Mouse (Mus musculus): ENCODE data around the gene Siah1a. TPM values are rescaled to one million over a fixed set of nuclear protein-coding genes. Genes with fewer than 3 reads are reported as not detected.

The Siah1a gene
- total RNA-seq (2021): 10 to 100 TPM in 1 of 2 experiments, 1 to 10 TPM in 1; 9.6 to 10.8 TPM
- long read RNA-seq, experiment 1, transcript Siah1a-201 (2 exons, 1,968 nt): major isoform, 14 of 15 reads
- long read RNA-seq, experiment 1, partial matches to known transcripts: 0 of 15 reads
- long read RNA-seq, experiment 1, other reads (novel, unspliced or antisense): 1 of 15 reads
- long read RNA-seq, experiment 2, transcript Siah1a-201 (2 exons, 1,968 nt): major isoform, 25 of 29 reads
- long read RNA-seq, experiment 2, partial matches to known transcripts: 0 of 29 reads
- long read RNA-seq, experiment 2, other reads (novel, unspliced or antisense): 4 of 29 reads

DNA sequence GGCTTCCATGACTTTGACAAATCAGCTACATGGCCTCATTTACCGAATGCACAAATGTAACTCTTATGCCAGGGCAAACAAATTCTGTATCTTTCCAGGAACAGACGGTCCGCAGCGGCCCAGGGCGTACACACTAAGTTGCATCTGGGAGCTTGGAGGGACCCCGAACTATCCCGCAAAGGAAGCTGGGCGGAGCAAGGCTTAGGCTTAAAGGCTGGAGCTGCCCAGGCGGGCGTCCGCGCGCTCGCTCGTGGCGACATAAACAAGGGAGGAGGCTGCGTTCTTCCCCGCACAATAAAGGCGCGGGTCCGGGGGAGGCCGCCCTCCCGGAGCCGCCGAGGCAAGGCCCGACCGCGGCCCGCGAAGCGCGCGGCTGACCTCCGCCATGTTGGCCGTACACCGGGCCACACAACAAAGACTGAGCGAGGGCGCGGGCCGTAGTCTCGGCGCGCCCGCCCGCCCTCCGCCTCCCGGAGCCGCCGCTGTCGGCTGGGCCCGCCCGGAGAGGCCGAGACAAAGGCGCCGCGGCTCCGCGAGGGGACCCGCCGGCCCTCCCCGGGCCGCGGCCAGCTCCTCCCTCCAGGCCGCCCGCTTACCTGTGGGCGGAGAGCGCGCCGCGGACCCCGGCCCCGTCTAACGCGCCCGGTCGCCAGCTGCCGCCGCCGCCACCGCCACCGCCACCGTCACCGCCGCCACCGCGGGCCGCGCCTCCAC lies at the start of gene Siah1a, which contains the start of gene Gm10638:
TSS of gene Siah1a (minus strand) at position 714 of the 714 bp plus-strand sequence.
TSS of gene Gm10638 (plus strand) at position 479 of the 714 bp plus-strand sequence.
- DNase-seq: peak; percentile 48 to 73
- intact Hi-C loops (cut with DNase I): no loop called here

DNA sequence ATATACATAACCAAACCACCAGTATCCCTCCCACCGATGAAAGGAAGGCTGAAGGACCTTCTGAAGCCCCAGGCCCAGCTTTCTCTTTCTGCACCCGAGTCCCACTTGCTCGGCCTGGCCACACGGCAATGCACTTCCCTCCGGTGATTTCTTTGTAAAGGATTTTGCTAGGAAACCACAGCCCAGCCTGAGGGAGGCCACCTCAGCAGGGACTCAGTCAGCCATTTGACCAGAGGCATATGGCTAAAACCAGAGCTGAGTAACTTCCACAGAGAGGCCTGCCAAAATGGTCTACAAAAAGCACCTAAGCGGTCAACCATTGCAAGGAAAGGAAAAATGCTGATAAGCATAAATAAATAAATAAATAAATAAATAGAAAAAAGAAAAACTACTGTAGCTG lies 49.0 kb upstream of the Siah1a start:
- intact Hi-C loops (cut with DNase I): loop anchor here (5.0 kb wide), 1 partner anchor 42 kb away; no protein-coding TSS in a partner anchor
- DNase-seq: no peak

DNA sequence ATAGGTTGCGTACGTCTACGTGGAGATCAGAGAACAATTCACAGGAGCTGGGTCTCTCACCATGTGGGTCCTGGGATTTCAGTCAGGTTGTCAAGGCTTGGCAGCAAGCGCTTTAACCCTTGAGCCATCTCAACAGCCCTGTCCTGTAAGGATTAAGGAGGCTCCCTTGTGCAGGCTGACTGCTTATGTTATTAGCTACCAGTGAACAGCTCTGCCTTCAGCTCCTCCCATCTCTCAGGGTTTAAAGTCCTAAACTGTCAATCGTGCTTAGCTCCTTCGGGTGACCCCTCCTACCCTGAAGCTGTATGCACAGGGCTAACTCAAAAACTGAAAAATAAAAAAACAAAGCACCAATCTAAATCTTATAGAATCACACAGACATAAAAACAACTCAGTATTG lies 45.8 kb upstream of the Siah1a start:
- intact Hi-C loops (cut with DNase I): loop anchor here (5.0 kb wide), 1 partner anchor 39 kb away; no protein-coding TSS in a partner anchor

DNA sequence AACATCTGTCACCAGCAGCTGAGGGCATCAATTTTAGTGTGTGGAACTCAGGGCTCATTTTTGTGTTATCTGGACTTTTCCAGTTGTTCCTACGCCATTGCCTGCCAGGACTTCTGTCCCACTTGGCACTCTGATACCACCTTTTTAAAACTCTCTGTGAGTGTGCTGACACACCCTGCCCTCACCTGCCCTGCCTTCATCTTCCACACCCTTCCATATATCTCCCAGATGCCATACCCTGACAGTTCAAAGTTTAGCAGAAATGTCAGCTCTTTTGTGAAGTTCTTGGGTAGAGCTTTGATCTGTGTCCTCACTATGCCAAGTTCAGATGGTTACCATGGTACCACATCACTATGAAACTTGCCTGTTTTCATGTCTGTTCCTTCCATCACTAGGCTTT lies 43.8 kb upstream of the Siah1a start:
- intact Hi-C loops (cut with DNase I): no loop called here
- DNase-seq: no peak

More for the DNA sequence above, 45.8 kb upstream of the Siah1a start:
- no peak for DNase-seq

DNA sequence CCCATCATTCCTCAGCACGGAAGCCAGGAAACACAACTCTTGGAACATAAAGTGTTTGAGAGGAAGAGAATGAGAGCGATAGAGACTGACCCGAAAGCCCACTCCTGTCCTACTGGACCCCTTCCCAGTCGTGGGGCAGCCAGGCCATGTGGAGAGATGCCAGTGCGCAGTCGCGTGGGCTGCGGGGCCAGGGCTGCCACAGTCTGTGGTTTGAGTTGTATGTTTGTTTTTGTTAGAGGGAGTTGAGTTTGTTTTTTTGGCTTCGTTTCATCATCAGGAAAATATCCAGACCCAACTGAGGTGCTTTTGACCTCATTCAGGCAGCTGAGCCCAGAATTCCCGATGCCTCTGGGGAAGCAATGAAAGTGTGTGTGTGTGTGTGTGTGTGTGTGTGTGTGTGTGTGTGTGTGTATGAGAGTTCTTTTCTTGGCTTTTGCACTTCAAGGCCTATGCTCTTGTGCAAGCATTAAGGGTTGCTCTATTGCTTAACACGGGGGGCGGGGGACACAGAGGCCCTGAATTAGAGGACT lies 42.2 kb upstream of the Siah1a start:
- intact Hi-C loops (cut with DNase I): no loop called here
- peak; percentile 45 to 54 for DNase-seq

DNA sequence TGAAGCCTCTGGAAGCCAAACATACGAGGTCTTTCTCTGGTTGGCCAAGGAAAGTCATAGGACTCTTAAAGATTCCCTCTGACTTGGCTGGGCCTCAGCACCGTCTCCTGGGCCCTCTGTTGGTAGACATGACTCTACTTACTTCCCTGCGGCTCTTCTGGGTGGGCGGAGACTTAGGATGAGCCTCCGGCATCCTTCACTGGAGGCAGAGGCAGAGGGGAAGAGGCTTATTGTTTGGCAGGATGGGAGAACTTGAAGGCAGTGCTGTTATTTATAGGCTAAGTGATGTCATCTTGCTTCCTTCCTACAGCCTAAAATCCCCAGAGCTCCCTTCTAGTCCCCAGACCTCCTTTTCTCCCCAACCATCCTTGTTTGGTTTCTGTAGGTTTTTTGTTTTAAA lies 40.8 kb upstream of the Siah1a start:
- intact Hi-C loops (cut with DNase I): no loop called here
- DNase-seq: no peak

DNA sequence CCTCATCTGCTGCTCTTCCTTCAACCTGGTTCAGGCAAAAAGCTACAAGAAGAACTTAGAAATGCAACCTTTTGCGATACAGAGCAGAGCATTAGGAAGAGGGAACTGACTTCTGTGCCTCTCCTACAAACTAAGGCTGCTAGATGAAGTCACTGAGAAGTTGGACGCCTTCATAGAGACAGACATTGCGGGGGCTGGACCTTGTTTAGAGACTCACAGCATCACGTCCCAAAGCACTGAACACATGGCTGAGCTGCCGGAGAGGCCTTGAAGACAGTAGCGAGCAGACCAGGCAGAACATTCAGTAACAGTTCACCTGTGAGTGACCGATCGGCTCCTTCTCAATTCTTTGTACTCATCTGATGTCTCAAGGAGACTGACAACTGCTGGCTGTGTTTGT lies 35.4 kb upstream of the Siah1a start:
- intact Hi-C loops (cut with DNase I): no loop called here
- no peak for DNase-seq

DNA sequence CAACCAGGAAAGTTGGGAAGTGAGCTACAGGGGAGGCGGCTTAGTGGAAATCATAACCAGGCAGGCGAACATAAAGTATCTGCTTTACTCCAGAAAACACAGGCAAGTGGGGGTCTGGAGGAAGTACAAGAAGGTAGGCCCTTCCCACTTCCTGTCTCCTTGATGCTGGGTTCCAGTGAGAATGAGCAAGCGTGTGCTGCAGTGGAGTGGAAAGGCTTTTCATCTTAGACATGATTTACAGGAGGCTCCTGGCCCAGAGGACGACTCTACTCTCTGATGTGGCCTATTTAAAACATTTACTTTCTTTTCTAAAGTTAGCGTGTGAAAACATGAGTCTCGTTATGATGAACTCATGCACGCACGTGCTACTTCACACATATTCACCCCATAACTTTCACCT lies 33.5 kb upstream of the Siah1a start:
- intact Hi-C loops (cut with DNase I): no loop called here
- no peak for DNase-seq

DNA sequence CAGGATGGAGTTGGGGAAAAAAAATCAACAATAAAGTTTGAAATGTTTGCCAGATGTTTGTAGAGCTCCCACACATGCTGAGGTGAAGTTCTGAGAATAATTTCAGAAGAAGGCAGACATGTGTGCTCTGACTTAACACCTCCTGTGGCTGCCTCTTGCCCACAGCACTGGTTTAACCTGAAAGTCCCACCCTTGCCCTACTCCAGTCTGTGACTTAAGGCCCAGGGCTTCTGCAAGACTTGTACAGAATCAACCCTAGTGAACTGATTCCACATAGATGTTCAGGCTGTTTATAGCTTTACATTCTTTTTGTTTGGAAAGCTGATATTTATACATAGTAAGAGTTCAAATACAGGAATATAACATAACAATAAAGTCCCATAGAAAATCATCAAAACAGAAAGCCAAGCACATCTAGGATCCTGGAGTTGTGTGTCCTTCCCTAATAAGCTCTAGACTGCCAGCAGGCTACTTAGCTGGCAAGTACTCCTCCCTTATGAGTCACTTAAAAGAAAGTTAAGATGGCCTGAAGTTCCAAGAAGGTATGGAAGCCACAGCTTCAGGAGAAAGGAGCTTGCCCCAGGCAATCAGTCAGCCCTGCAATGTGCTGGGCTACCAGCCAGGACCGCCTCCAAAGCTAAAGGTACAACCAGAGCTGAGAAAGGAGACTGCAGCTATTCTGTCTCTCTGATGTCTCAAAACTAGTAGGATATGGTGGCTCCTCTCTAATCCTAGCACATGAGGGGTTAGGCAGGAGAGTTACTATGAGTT lies 24.4 kb upstream of the Siah1a start:
- intact Hi-C loops (cut with DNase I): no loop called here
- no peak for DNase-seq

DNA sequence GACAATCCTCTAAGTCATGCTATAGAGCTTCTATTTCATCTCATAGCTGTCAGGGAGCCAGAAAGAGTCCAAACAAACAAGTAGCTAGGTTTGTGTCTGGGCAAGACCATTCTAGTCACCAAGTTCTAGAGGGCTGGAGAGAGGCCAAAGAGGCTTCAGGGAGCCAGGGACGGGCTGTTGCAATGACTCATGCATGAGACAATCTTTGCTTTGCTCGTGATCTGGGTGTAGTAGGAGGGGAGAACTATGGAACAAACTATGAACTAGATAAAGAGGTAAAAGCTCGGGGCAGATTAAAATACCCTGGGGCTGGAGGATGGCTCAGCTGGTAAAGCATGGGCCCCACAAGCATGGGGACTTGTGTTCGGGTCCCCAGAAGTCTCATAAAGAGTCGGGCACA lies 22.8 kb upstream of the Siah1a start:
- peak; percentile 39 to 57 for DNase-seq
- intact Hi-C loops (cut with DNase I): no loop called here

DNA sequence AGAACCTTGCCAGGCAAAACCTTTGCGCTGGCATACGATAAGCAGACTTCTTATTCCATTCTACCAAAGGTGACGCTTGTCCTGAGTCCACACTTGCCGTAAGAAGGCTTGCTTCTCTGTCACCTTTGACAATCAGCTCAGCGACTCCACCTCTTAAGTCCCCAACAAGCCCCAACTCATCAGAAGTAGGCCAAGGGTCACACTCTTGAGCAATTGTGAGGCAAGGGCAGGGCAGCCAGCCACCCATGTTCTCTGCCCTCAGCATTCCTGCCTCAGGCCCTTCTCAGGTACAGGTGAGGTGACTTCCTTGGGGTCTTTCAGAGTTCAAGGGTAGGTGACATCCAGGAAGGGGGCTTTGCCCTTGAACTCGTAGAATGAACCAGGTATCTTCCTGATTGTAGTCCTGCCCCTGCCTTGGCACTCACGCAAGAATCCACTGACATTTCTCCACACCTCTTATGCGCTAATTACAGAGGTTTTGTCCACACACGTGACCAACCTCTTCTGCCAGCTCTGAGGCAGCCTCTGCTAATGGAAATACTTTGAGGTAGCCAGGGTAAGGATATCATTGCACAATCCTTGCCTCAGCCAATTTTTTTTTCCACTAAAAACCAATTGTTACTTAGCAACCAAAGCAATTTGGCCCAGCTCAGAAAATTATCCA lies 20.9 kb upstream of the Siah1a start:
- intact Hi-C loops (cut with DNase I): no loop called here
- DNase-seq: no peak

DNA sequence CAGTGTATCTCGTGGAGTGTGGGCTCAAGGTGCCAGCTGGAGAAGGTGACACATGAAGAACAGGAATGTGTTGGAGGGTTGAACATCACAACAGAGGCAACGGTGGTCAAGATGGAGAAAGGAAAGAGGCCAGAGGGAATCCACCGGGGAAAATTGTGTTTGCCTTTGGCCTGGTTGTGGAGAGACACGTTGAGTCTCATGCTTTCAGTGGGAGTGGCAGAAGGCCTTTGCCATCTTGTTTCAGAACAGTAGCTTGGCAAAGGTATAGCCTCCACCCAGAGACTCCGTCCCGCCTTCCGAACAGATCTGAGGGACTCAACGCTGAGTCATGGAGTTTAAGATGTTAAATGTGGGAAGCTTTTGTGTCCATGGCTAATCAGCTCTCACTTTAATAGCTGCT lies 19.9 kb upstream of the Siah1a start:
- no peak for DNase-seq
- intact Hi-C loops (cut with DNase I): no loop called here

DNA sequence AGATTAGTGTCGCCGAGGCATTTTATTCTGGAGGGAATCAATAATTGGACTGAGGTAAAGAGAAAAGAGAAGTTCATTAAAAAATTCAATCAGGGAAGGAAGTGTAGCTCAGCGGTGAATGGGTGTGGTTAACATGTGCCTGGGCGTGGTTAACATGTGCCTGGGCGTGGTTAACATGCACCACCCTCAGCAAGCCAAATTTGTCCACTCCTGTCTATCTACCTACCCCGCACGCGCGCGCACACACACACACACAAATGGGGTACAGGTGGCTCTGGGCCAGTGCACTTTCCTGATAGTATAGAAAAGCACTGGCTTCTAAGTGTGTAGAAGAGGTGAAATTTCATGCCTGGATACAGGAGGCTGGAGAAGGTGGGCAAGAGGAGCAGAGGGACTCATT lies 19.4 kb upstream of the Siah1a start:
- intact Hi-C loops (cut with DNase I): no loop called here
- no peak for DNase-seq

DNA sequence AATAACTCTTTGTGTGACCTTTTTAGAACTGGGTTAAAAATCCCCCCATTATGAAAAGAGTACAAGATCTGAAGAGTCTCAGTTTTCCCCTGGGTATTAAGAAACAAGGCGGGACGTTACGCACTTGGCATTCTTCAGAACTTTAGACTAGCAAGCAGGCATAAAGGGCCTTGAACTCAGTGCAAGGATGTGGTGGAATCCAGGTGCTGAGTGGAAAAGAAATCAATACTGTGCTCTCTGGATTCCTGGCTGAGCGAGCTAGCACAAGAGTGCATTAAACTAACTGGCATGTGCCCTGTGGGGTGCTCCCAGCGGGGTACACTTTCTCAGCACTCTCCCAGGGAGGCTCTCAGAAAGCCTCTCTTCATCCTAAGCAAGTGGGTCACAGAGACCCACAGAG lies 17.1 kb upstream of the Siah1a start:
- no peak for DNase-seq
- intact Hi-C loops (cut with DNase I): no loop called here

DNA sequence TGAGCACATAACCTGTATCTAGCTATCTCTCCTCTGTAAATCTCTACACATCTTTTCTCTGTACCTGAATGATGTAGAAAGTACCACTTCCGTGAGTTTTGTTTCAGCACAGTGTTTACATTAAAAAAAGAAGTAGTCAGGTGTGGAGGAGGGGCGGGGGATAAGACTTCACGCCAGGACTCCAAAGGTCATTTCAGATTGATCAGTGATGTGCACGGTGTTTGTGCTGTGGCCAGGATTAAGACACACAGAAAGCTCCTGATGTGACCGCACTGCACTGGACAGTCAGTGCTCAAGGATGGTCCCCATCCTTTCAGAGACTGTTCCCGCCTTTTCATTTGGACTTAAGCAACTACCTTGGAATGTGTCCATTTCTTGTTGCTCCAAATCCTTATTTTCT lies 15.0 kb upstream of the Siah1a start:
- no peak for DNase-seq
- intact Hi-C loops (cut with DNase I): no loop called here

DNA sequence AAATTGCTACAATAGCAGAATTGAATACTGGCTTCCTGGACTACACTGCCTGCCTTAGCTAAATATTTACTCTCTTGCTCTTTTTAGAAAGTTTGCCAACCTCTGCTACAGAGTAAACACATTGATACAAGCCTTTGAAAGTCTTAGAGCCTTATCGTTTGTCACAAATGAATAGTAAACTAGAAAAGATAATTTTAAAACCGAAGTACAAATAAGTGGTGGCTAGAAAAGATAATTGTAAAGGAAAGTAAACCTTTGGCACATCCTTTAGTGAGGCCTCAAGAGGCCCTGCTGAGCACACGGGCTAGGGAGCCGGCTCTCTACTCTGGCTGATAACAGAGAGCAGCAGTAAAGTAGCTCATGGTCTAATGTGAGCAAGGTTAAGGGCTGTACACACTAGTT lies 13.4 kb upstream of the Siah1a start:
- intact Hi-C loops (cut with DNase I): no loop called here

DNA sequence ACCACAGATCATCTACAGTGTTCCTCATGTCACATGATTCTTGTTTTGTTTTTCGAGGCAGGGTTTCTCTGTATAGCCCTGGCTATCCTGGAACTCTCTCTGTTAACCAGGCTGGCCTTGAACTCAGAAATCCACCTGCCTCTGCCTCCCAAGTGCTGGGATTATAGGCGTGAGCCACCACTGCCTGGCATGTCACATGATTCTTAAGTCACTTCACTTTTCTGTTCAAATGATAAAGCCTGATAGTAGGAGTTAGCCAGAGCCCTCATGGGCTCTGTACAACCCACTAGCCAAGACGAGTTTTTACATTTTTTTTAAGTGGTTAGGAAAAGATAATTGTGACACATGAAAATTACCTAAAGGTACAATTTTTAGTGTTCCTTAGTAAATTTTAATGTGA lies 12.9 kb upstream of the Siah1a start:
- no peak for DNase-seq
- intact Hi-C loops (cut with DNase I): no loop called here

More for the DNA sequence above, 13.4 kb upstream of the Siah1a start:
- DNase-seq: no peak

DNA sequence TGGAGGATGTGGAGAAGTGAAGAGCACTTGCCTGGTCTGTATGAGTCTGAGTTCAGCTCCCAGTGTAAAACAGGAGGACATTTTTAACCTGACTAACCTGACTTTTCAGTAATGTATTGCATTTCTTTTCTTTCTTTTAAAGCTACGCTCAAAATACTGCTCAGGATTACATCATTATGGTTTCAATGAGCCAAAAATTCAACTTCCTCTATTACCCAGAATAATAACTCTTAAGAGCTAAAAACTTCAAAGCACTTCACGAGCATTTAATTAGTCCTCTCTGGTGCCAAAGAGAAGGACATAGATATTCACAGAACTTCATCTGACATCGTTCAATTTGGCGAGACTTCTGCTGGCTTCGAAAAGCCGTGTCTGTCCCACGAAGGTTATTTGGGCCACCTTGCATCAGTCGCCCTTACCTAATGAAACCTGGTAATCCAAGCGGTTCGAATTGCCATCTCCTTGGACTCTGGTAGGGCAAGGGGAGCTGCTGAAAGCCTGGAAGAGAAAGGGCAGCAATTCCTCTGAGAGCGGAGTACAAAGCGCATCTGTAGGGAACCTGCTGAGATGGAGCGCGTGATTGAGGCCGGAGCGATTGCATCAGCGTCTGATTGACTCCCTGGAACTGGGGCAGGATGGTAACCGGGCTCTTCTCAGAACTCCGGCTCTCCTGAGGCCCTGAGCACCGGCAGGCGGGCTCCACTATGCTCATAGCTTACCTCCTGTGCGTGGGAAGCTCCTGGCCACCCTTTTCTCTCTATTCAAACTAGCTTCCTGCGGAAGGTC lies 11.4 kb upstream of the Siah1a start:
- no peak for DNase-seq
- intact Hi-C loops (cut with DNase I): no loop called here

DNA sequence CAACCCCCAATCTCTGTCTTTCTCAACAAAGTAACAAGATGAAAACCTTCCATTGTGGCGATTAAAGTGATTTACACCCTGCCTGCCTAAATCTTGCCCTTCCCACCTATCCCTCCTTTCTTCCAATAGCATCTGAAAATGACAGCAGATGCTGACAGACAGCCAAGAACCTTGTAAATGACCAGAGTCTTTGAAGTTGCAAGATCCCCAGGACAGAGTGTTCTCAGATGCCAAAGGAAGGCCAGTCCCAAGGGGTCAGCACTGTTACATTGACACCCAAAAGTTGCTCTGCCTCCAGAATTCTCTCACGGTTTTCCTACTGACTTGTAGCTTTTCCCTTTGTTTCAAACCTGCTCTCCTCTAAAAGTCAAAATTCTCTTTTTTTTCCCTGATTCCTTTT lies 4.1 kb upstream of the Siah1a start:
- intact Hi-C loops (cut with DNase I): loop anchor here (5.0 kb wide), 1 partner anchor 42 kb away; no protein-coding TSS in a partner anchor
- no peak for DNase-seq

DNA sequence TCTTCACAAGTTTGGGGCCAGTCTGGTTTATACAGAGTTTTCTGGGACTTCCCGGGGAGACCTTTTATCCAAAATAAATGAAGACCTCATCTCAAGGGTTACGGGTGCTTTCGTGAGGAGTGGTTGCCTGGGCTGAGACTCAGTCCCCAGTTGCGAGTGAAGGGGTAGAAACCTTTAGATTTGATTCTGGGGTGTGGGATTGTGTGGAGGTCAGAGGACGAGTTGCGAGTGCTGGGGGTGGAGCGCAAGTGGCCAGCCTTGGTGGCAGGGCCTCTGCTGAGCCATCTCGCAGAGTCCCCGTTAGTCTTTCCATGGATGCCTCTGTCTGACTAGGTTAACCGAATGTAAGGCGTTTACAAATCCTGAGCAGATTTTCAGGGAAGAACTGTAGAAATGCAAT lies 777 bp upstream of the Siah1a start:
- intact Hi-C loops (cut with DNase I): no loop called here
- DNase-seq: no peak
